In the genomic region with DNA sequence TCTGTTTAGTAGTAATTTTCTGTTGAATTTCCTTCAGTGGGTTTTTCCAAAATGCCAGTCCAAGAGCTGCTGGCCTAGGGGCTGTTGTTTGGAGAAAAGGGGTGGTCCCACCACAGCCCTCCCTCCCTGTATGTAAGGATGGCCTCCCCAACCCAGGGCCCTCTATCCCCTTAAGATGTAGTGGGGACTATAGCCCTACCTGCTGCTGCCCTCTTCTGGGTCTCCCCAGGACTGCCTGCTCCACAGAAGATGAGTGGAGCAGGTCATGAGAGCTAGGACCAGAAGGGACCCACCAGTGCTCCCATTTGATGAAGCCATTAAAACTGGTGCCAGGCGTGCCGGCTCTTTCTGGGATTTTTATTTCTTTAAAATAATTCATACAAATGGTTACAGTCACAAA, we compare ENCODE assay signal across 10 mouse cellular contexts. TPM values are rescaled to one million over a fixed set of nuclear protein-coding genes. Genes with fewer than 3 reads are reported as not detected.
A peak's percentile ranks its signal among the peaks of the same experiment; 100 is the strongest.
DNase-seq lines count a peak whose midpoint lies in the region; ATAC-seq and TF ChIP-seq lines count a peak whose summit lies in the region.
"Had no signal": no experiment of that assay in that cellular context is flagged by ENCODE, and none has a peak within 500 bp of the region (broad histone marks: within the 10 kb centered on the region; RNA-seq: fewer than 3 reads in every experiment).

No protein-coding gene starts in this region.

- DNase-seq in forebrain, postnatal 0 days: no peak
- DNase-seq in forebrain, embryonic 14.5 days (ENCODE audit: low spot score): no peak
- peak; percentile 66 for DNase-seq in left cerebral cortex, postnatal 4 days
- DNase-seq in left cerebral cortex, postnatal 36 days (ENCODE audit: low spot score in 2 of 2): no peak
- DNase-seq in cerebellum, adult 8-10 months: peak; percentile 45
- no peak for DNase-seq in liver, postnatal 0 days
- DNase-seq in spleen, postnatal 36 days (ENCODE audit: low spot score in 2 of 2): no peak
- DNase-seq: adrenal gland, postnatal 10 days; right cerebral cortex, postnatal 25 days had no signal

- no peak overlapping the region for H3K27ac ChIP-seq in forebrain, postnatal 0 days (ENCODE audit: low read depth, low read length)
- no peak overlapping the region for H3K27ac ChIP-seq in forebrain, embryonic 14.5 days (ENCODE audit: low read depth, low read length)
- H3K27ac ChIP-seq in liver, postnatal 0 days (ENCODE audit: low read depth): no peak overlapping the region

- H3K4me3 ChIP-seq in forebrain, postnatal 0 days (ENCODE audit: low read depth, low read length): no peak overlapping the region
- H3K4me3 ChIP-seq in forebrain, embryonic 14.5 days (ENCODE audit: low read depth, low read length): no peak overlapping the region
- no peak overlapping the region for H3K4me3 ChIP-seq in liver, postnatal 0 days (ENCODE audit: low read depth, low read length)

- peak; percentile 53 for TF ChIP-seq CTCF in forebrain, postnatal 0 days (IDR thresholded peaks at IDR 0.05; ENCODE audit: low read depth)
- peak; percentile 53 for TF ChIP-seq CTCF in liver, postnatal 0 days (IDR thresholded peaks at IDR 0.05; ENCODE audit: low read depth)

- H3K27me3 ChIP-seq in forebrain, postnatal 0 days (ENCODE audit: insufficient read depth, low read length): no peaks in the 10 kb centered on the region
- no peaks in the 10 kb centered on the region for H3K27me3 ChIP-seq in forebrain, embryonic 14.5 days (replicated peaks; ENCODE audit: control insufficient read depth, insufficient read depth, low read length)
- no peaks in the 10 kb centered on the region for H3K27me3 ChIP-seq in liver, postnatal 0 days (ENCODE audit: insufficient read depth, low read length)

- H3K9me3 ChIP-seq in forebrain, postnatal 0 days (ENCODE audit: low read length): no peaks in the 10 kb centered on the region
- H3K9me3 ChIP-seq in forebrain, embryonic 14.5 days (replicated peaks; ENCODE audit: control insufficient read depth, low read length): no peaks in the 10 kb centered on the region
- H3K9me3 ChIP-seq in liver, postnatal 0 days (ENCODE audit: low read length): no peaks in the 10 kb centered on the region

- intact Hi-C loops in left cerebral cortex, postnatal 4 days (cut with DNase I): no loop called here
- intact Hi-C loops in left cerebral cortex, postnatal 36 days (cut with DNase I): loop anchor here (1.0 kb wide), 1 partner anchor 44 kb away; no protein-coding TSS in a partner anchor

- 82% methylated on average over 2 of the region's 2 CpGs for WGBS in forebrain, postnatal 0 days
- 98% methylated on average over 2 of the region's 2 CpGs for WGBS in forebrain, embryonic 14.5 days
- 96% methylated on average over 2 of the region's 2 CpGs for WGBS in liver, postnatal 0 days (ENCODE audit: insufficient replicate concordance)

- peak; percentile 40; the same call in 1 of the 2 replicates for ATAC-seq in forebrain, postnatal 0 days
- no peak for ATAC-seq in forebrain, embryonic 14.5 days
- no peak; the same call in 1 of the 2 replicates for ATAC-seq in liver, postnatal 0 days
- ATAC-seq in CD4-positive, CD25-positive, alpha-beta regulatory T cell, adult 4 months: no peak

- peaks cover 86% of the 10 kb centered on the region for H3K36me3 ChIP-seq in forebrain, postnatal 0 days (ENCODE audit: insufficient read depth)
- H3K36me3 ChIP-seq in forebrain, embryonic 14.5 days (ENCODE audit: control insufficient read depth, insufficient read depth, low read length): peaks cover 85% of the 10 kb centered on the region
- H3K36me3 ChIP-seq in liver, postnatal 0 days (replicated peaks; ENCODE audit: insufficient read depth, low read length): peaks cover 67% of the 10 kb centered on the region

- H3K9ac ChIP-seq in forebrain, postnatal 0 days: no peak overlapping the region
- no peak overlapping the region for H3K9ac ChIP-seq in forebrain, embryonic 14.5 days (ENCODE audit: low read length)
- H3K9ac ChIP-seq in liver, postnatal 0 days (replicated peaks): no peak overlapping the region

- no peak overlapping the region for H3K4me2 ChIP-seq in forebrain, postnatal 0 days (ENCODE audit: low read depth)
- no peak overlapping the region for H3K4me2 ChIP-seq in forebrain, embryonic 14.5 days (ENCODE audit: low read length)
- H3K4me2 ChIP-seq in liver, postnatal 0 days (ENCODE audit: low read depth, low read length): no peak overlapping the region

- no peaks in the 10 kb centered on the region for H3K4me1 ChIP-seq in forebrain, postnatal 0 days (ENCODE audit: insufficient read depth)
- no peaks in the 10 kb centered on the region for H3K4me1 ChIP-seq in forebrain, embryonic 14.5 days (ENCODE audit: control insufficient read depth, insufficient read depth, low read length)
- H3K4me1 ChIP-seq in liver, postnatal 0 days (ENCODE audit: insufficient read depth): no peaks in the 10 kb centered on the region

- no peak for TF ChIP-seq EP300 in liver, postnatal 0 days (IDR thresholded peaks at IDR 0.05; ENCODE audit: low read depth)

RNA-seq across cellular contexts. Expression of gene Ctbp1, which starts 27.4 kb away (rescaled TPM):
- 417 and 478 TPM in 2 replicates for total RNA-seq in forebrain, postnatal 0 days (2014; rRNA removed)
- polyA plus RNA-seq in forebrain, postnatal 0 days (2015; fragmentation: Nextera tagmentation; extraction: Ambion mirVana): 350 and 388 TPM in 2 replicates
- polyA plus RNA-seq in forebrain, embryonic 14.5 days (2014; fragmentation: Nextera tagmentation; extraction: Ambion mirVana): 497 and 526 TPM in 2 replicates
- 100 to 1,000 TPM; 311 TPM for total RNA-seq in left cerebral cortex, postnatal 4 days (2021)
- total RNA-seq in left cerebral cortex, postnatal 36 days (2021): 100 to 1,000 TPM; 298 to 335 TPM
- polyA plus RNA-seq in liver, postnatal 0 days (2015; fragmentation: Nextera tagmentation; extraction: Ambion mirVana): 91.1 and 93.8 TPM in 2 replicates
- 10 to 100 TPM; 13.8 to 30.4 TPM for polyA plus RNA-seq in CD4-positive, CD25-positive, alpha-beta regulatory T cell, adult 4 months (2017; shearing (Covaris generic))

RNA-seq across cellular contexts. Expression of gene Spon2, which starts 29.1 kb away (rescaled TPM):
- total RNA-seq in forebrain, postnatal 0 days (2014; rRNA removed): 4.3 and 5.1 TPM in 2 replicates
- 2.3 and 2.5 TPM in 2 replicates for polyA plus RNA-seq in forebrain, postnatal 0 days (2015; fragmentation: Nextera tagmentation; extraction: Ambion mirVana)
- 2.4 TPM in 2 replicates for polyA plus RNA-seq in forebrain, embryonic 14.5 days (2014; fragmentation: Nextera tagmentation; extraction: Ambion mirVana)
- total RNA-seq in left cerebral cortex, postnatal 4 days (2021): 1 to 10 TPM; 2.4 to 2.7 TPM
- total RNA-seq in left cerebral cortex, postnatal 36 days (2021): under 1 TPM in 1 of 2 experiments, not detected in 1; 0.18 TPM
- polyA plus RNA-seq in liver, postnatal 0 days (2015; fragmentation: Nextera tagmentation; extraction: Ambion mirVana): 12.6 and 19.7 TPM in 2 replicates
- not detected for polyA plus RNA-seq in CD4-positive, CD25-positive, alpha-beta regulatory T cell, adult 4 months (2017; shearing (Covaris generic))

Comparison
In these comparisons a context has a peak if more than half of its experiments do, and no peak if none do; other contexts are left out.
1. DNase-seq: peak in left cerebral cortex, postnatal 4 days (single experiment) and cerebellum, adult 8-10 months (single experiment); none in forebrain, postnatal 0 days (single experiment), forebrain, embryonic 14.5 days (single experiment), left cerebral cortex, postnatal 36 days (0 of 2), liver, postnatal 0 days (single experiment) and spleen, postnatal 36 days (0 of 2).